13 mouse cellular contexts compared by ENCODE assay signal in the genomic region with DNA sequence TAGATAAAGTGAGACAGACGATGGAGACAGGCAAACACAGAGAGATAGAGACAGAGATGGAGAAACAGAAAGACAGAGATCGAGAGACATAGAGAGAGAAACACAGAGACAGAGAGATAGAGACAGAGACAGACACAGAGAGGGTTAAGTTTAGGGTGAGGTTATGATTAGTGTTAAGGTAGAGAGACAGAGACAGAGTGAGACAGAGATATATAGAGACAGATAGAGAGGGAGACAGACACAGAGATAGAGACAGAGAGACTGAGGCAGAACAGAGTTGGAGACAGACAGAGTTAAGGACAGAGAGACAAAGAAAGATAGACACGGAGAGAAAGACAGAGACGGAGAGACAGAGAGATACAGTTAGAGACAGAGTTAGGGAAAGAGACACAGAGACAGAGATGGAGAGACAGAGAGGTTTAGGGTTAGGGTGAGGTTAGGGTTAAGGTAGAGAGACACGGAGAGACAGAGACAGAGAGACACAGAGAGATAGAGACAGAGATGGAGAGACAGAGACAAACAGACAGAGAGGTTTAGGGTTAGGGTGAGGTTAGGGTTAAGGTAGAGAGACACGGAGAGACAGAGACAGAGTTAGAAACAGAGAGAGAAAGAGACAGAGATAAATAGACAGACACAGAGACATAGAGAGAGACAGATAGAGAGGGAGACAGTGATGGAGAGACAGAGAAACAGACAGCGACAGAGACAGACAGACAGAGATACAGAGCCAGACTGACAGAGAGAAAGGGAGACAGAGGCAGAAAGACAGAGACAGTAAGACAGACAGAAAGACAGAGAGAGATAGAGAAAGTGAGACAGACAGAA. TPM values are rescaled to one million over a fixed set of nuclear protein-coding genes. Genes with fewer than 3 reads are reported as not detected.
A peak's percentile ranks its signal among the peaks of the same experiment; 100 is the strongest.
DNase-seq lines count a peak whose midpoint lies in the region.
"Had no signal": no experiment of that assay in that cellular context is flagged by ENCODE, and none has a peak within 500 bp of the region (broad histone marks: within the 10 kb centered on the region; RNA-seq: fewer than 3 reads in every experiment).

No protein-coding gene starts in this region.

- intact Hi-C loops in left cerebral cortex, postnatal 10 days (cut with DNase I): no loop called here

- peak; percentile 24 for DNase-seq in testis, postnatal 14 days (ENCODE audit: low spot score)
- no peak for DNase-seq in testis, postnatal 10 days (ENCODE audit: low spot score)
- DNase-seq in NIH3T3 (ENCODE audit: low read depth): peak; percentile 20
- peak; percentile 27 for DNase-seq in mesoderm, embryonic 11.5 days (ENCODE audit: low read depth, low spot score)
- no peak for DNase-seq in frontal cortex, postnatal 14 days (ENCODE audit: low spot score in 2 of 2)
- no peak for DNase-seq in left cerebral cortex, postnatal 10 days (ENCODE audit: extremely low spot score in 1 of 2, low spot score in 2 of 2)
- DNase-seq in frontal cortex, postnatal 36 days (ENCODE audit: low spot score in 2 of 2): no peak
- DNase-seq: cerebellum, adult 8-10 months; heart, postnatal 14 days; right cerebral cortex, postnatal 4 days had no signal

RNA-seq across cellular contexts. Expression of a gene that starts 16.8 kb away (rescaled TPM):
- total RNA-seq in left cerebral cortex, postnatal 10 days (2021): not detected
- total RNA-seq: heart, adult 2 months; heart, postnatal 14 days; layer of hippocampus, adult 2 months; left cerebral cortex, adult 2 months had no signal

RNA-seq across cellular contexts. Expression of a gene that starts 46.7 kb away (rescaled TPM):
- total RNA-seq in left cerebral cortex, postnatal 10 days (2021): not detected
- total RNA-seq: heart, adult 2 months; heart, postnatal 14 days; layer of hippocampus, adult 2 months; left cerebral cortex, adult 2 months had no signal

Comparison
In these comparisons a context has a peak if more than half of its experiments do, and no peak if none do; other contexts are left out.
1. DNase-seq: peak in testis, postnatal 14 days (single experiment), NIH3T3 (single experiment) and mesoderm, embryonic 11.5 days (single experiment); none in testis, postnatal 10 days (single experiment), frontal cortex, postnatal 14 days (0 of 2), left cerebral cortex, postnatal 10 days (0 of 2) and frontal cortex, postnatal 36 days (0 of 2).